7 mouse cellular contexts compared by ENCODE assay signal in the genomic region with DNA sequence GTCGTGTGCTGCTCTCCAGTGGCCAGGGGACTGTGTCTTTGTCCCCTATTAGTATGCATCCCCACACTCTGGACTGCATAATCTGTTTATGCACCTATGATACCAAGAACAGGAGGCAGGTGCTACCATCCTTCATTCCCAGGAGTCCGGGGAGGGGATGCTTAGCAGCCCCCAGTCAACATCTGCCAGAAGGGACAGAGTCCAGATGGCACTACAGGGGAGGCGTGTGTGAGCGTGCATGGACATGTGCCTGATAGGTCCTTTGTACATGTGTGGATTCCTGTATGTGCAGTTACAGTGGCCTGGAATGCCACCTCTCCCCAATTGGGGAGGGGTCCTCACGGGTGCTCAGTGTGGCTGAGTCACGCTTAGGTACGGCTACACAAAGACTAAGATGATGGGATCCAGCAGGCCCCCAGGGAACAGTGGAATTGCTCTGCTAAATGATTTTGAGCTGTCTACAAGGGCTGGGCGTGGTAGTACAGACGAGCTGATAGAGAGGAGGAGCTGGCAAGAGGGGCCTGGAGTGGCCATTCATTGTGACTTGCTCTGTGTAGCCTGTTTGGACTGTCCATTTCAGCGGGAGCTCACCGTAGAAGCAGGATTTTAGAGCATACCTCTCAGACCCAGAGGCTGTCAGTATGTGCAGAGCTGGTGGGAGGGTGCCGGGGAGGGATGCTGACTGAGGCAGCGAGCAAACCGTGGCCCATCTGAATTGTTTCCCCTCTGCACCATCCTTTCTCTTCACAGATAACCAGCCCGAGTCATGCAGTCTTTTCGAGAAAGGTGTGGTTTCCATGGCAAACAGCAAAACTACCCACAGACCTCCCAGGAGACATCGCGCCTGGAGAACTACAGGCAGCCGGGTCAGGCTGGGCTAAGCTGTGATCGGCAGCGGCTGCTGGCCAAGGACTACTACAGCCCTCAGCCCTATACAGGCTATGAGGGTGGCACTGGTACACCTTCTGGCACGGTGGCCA. TPM values are rescaled to one million over a fixed set of nuclear protein-coding genes. Genes with fewer than 3 reads are reported as not detected.
DNase-seq lines count a peak whose midpoint lies in the region; ATAC-seq lines count a peak whose summit lies in the region.

No protein-coding gene starts in this region.

- peaks cover 36% of the 10 kb centered on the region for H3K36me3 ChIP-seq in forebrain, embryonic 15.5 days
- H3K36me3 ChIP-seq in limb, embryonic 13.5 days, result peaks cover 54% of the 10 kb centered on the region

- WGBS in forebrain, embryonic 15.5 days, result 36% methylated on average over 22 of the region's 22 CpGs
- WGBS in limb, embryonic 13.5 days, result 55% methylated on average over 22 of the region's 22 CpGs

- H3K4me1 ChIP-seq in forebrain, embryonic 15.5 days, result peaks cover 74% of the 10 kb centered on the region
- peaks cover 65% of the 10 kb centered on the region for H3K4me1 ChIP-seq in limb, embryonic 13.5 days

- no peak overlapping the region for H3K4me3 ChIP-seq in forebrain, embryonic 15.5 days
- H3K4me3 ChIP-seq in limb, embryonic 13.5 days, result no peak overlapping the region

- H3K9ac ChIP-seq in forebrain, embryonic 15.5 days (replicated peaks), result peak overlapping the region; percentile 37
- peak overlapping the region; percentile 45 for H3K9ac ChIP-seq in limb, embryonic 13.5 days

- H3K27me3 ChIP-seq in forebrain, embryonic 15.5 days, result no peaks in the 10 kb centered on the region
- no peaks in the 10 kb centered on the region for H3K27me3 ChIP-seq in limb, embryonic 13.5 days

- no peak overlapping the region for H3K4me2 ChIP-seq in forebrain, embryonic 15.5 days (replicated peaks)
- H3K4me2 ChIP-seq in limb, embryonic 13.5 days (replicated peaks), result 0 out of 2 replicates have a peak overlapping the region, but pooled peaks have one; percentile 7

- H3K9me3 ChIP-seq in forebrain, embryonic 15.5 days, result no peaks in the 10 kb centered on the region
- no peaks in the 10 kb centered on the region for H3K9me3 ChIP-seq in limb, embryonic 13.5 days

- peak overlapping the region; percentile 83 for H3K27ac ChIP-seq in forebrain, embryonic 15.5 days (replicated peaks)
- H3K27ac ChIP-seq in limb, embryonic 13.5 days, result peak overlapping the region; percentile 70; the same call in 1 of the 2 replicates

- peak; percentile 62 to 70 for DNase-seq in right cerebral cortex, adult 2 months (ENCODE audit: low spot score in 2 of 2)
- no peak for DNase-seq in right cerebral cortex, postnatal 4 days
- peak; percentile 46 to 65 for DNase-seq in right cerebral cortex, postnatal 36 days (ENCODE audit: low spot score in 2 of 2)
- DNase-seq in urinary bladder, postnatal 10 days (ENCODE audit: low spot score), result no peak
- no peak for DNase-seq in layer of hippocampus, adult 11-12 months (ENCODE audit: low spot score)

- ATAC-seq in forebrain, embryonic 15.5 days (replicated peaks), result 0 out of 2 replicates have a peak, but pooled peaks have one; percentile 6
- ATAC-seq in limb, embryonic 13.5 days (ENCODE audit: low FRiP score, low read depth), result no peak

RNA-seq across cellular contexts. Expression of a gene that starts 37.7 kb away (rescaled TPM):
- polyA plus RNA-seq in forebrain, embryonic 15.5 days (2015; fragmentation: Nextera tagmentation; extraction: Ambion mirVana), result 48.2 and 52.7 TPM in 2 replicates
- polyA plus RNA-seq in limb, embryonic 13.5 days (2015; fragmentation: Nextera tagmentation; extraction: Ambion mirVana), result 64.5 and 65.7 TPM in 2 replicates

Comparison
In these comparisons a context has a peak if more than half of its experiments do, and no peak if none do; other contexts are left out.
1. DNase-seq: peak in right cerebral cortex, adult 2 months (2 of 2) and right cerebral cortex, postnatal 36 days (2 of 2); none in right cerebral cortex, postnatal 4 days (single experiment), urinary bladder, postnatal 10 days (single experiment) and layer of hippocampus, adult 11-12 months (single experiment).